Mouse (Mus musculus) sigmoid colon, adult 10 weeks (tissue): ENCODE data around the gene Shisa6. TPM values are rescaled to one million over a fixed set of nuclear protein-coding genes. Genes with fewer than 3 reads are reported as not detected.

Experiments used
- polyA plus RNA-seq: library from polyadenylated mRNA; stranded (reverse); fragments of 350-450 nt; fragmentation: Illumina TruSeq; extraction: RNeasy Lipid Tissue Mini Kit (QIAGEN cat#74804); gene quantifications from one replicate; pipeline ENCODE4 v1.2.3, GENCODE M21; 2014; ENCODE audit warnings: low read depth, low replicate concordance

The Shisa6 gene
- polyA plus RNA-seq, result 0.06 TPM

DNA sequence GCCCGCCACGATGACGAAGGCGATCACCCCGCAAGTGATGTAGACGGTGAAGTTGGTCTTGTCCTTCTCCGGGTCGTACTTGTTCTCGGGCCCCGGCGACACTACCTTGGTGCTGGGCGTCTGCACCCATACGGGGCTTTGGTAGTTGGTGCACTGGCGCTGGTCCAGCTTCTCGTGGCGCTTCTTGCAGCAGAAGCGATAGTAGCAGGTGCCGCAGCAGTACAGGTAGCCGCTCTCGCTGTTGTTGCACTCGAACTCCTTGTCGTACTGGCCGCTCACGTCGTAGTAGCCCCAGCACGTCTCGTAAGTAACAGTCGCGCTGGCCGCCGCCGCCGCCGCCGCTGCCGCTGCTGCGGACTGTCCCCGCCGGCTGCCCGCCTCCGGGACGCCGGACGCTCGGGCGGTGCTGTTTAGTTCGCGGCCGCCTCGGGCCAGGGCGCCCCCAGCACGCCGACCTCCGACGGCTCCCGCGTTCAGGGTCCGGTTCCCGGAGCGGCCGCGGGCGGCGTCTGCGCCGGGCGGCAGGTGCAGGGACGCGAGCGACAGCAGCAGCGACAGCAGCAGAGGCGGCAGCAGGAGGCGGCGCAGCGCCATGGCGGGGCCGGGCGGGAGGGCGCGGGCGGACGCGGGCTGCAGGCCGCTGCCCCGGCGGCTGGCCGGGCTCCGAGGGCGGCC lies at the start of gene Shisa6:
Shisa6 (minus strand) TSS at position 594 of the 675 bp plus-strand sequence.

DNA sequence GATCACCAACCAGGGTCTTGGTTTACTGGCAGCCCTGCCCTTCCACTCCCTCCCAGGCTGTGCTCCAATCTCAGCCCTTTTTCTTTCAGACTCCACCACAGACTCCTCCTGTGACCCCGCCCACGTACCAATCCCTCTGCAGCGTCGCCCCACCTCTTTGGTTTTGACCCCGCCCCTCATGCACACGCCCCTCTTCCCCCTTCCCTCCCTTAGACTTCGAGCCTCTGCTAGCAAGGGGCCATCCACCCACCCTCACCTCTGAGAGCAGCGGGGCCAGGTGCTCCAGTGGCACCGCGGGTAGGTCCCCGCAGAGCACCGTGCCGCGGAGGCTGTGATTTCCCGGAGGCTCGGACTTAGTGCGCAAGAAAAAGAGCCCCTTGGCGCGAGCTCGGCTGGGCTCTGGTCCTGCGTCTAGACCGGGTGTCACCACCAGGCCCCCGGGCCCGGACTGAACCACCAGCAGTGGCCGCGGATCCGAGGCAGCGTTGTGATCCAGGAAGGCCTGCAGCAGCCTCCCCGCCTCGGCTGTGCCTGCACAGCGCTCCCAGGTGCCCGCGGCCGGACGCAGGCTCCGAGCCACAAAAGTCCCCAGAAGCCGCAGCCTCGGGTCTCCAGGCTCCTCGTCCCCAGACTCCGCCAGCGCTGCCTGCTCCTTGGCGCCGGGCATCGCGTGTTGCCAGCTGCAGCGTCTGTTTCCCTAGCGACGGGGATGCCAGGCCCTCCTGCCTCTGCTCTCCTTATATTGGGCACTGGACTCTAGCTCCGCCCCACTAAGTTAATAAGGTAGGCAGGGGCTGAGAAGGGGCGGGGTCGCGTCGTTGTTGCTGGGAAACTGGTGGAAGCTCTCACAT lies 357.7 kb downstream of the Shisa6 start, which contains the start of gene Dnah9:
Dnah9 (minus strand) TSS at position 751 of the 851 bp plus-strand sequence.

